Mouse (Mus musculus): ENCODE measurements at regions not wholly inside any gene's neighbourhood (a gene's known extent, or its start where the extent isn't known, plus 50 kb on each side); places are given as distances from the start of the nearest gene placed in this dataset.

- Histone ChIP-seq H3K36me3 (ENCODE audit: insufficient read depth) (no peaks in the 10 kb centered on the region), H3K27me3 (ENCODE audit: insufficient read depth, low read length) (no peaks in the 10 kb centered on the region), H3K9me3 (ENCODE audit: low read length) (no peaks in the 10 kb centered on the region), H3K4me1 (ENCODE audit: insufficient read depth) (no peaks in the 10 kb centered on the region), H3K4me3 (ENCODE audit: low read depth, low read length) (no peak overlapping the region), H3K9ac (no peak overlapping the region), H3K4me2 (ENCODE audit: low read depth) (no peak overlapping the region), H3K27ac (ENCODE audit: low read depth, low read length) (no peak overlapping the region)
- ATAC-seq (no peak), DNase-seq (no peak)
- 45% methylated on average over 4 of the region's 4 CpGs for WGBS
- TF ChIP-seq CTCF (IDR thresholded peaks at IDR 0.05; ENCODE audit: low read depth): no peak
Measured at GRCm38 (mm10) chr10:17253040-17253439, 470.0 kb upstream of the Cited2 start.

GRCm38 (mm10) chr10:17260154-17260553, 462.9 kb upstream of the Cited2 start:
- Histone ChIP-seq H3K9ac (no peak overlapping the region), H3K36me3 (ENCODE audit: insufficient read depth) (no peaks in the 10 kb centered on the region), H3K27me3 (ENCODE audit: insufficient read depth, low read length) (no peaks in the 10 kb centered on the region), H3K4me2 (ENCODE audit: low read depth) (no peak overlapping the region), H3K27ac (ENCODE audit: low read depth, low read length) (no peak overlapping the region), H3K9me3 (ENCODE audit: low read length) (no peaks in the 10 kb centered on the region), H3K4me1 (ENCODE audit: insufficient read depth) (no peaks in the 10 kb centered on the region), H3K4me3 (ENCODE audit: low read depth, low read length) (no peak overlapping the region)
- ATAC-seq (no peak), DNase-seq (no peak)
- WGBS: 34% methylated on average over 4 of the region's 4 CpGs
- TF ChIP-seq CTCF (IDR thresholded peaks at IDR 0.05; ENCODE audit: low read depth): no peak

GRCm38 (mm10) chr10:17260615-17261014, 462.4 kb upstream of the Cited2 start:
- Histone ChIP-seq H3K27me3 (ENCODE audit: insufficient read depth, low read length) (no peaks in the 10 kb centered on the region), H3K36me3 (ENCODE audit: insufficient read depth) (no peaks in the 10 kb centered on the region), H3K4me3 (ENCODE audit: low read depth, low read length) (no peak overlapping the region), H3K4me2 (ENCODE audit: low read depth) (no peak overlapping the region), H3K4me1 (ENCODE audit: insufficient read depth) (no peaks in the 10 kb centered on the region), H3K9me3 (ENCODE audit: low read length) (no peaks in the 10 kb centered on the region), H3K9ac (no peak overlapping the region), H3K27ac (ENCODE audit: low read depth, low read length) (no peak overlapping the region)
- no peak for TF ChIP-seq CTCF (IDR thresholded peaks at IDR 0.05; ENCODE audit: low read depth)
- DNase-seq (no peak), ATAC-seq (no peak)
- 89% methylated on average over 4 of the region's 4 CpGs for WGBS

- no peak overlapping the region for H3K4me3 ChIP-seq (ENCODE audit: low read depth, low read length)
- WGBS: 73% methylated on average over 4 of the region's 4 CpGs
- DNase-seq: no peak
- H3K4me1 ChIP-seq (ENCODE audit: insufficient read depth): no peaks in the 10 kb centered on the region
- ATAC-seq: no peak
- no peak for TF ChIP-seq CTCF (IDR thresholded peaks at IDR 0.05; ENCODE audit: low read depth)
- H3K4me2 ChIP-seq (ENCODE audit: low read depth): no peak overlapping the region
- H3K27ac ChIP-seq (ENCODE audit: low read depth, low read length): no peak overlapping the region
- no peaks in the 10 kb centered on the region for H3K9me3 ChIP-seq (ENCODE audit: low read length)
- no peaks in the 10 kb centered on the region for H3K27me3 ChIP-seq (ENCODE audit: insufficient read depth, low read length)
- no peak overlapping the region for H3K9ac ChIP-seq
- no peaks in the 10 kb centered on the region for H3K36me3 ChIP-seq (ENCODE audit: insufficient read depth)
Measured at GRCm38 (mm10) chr10:17261192-17261824, 461.7 kb upstream of the Cited2 start.

- ATAC-seq: no peak
- WGBS: 55% methylated on average over 3 of the region's 3 CpGs
Measured at GRCm38 (mm10) chr10:17261825-17262205, 461.2 kb upstream of the Cited2 start.

GRCm38 (mm10) chr10:17272646-17273045, 450.4 kb upstream of the Cited2 start:
- no peaks in the 10 kb centered on the region for H3K36me3 ChIP-seq (ENCODE audit: insufficient read depth)
- TF ChIP-seq CTCF (IDR thresholded peaks at IDR 0.05; ENCODE audit: low read depth): no peak
- no peak for ATAC-seq

More at GRCm38 (mm10) chr10:17261825-17262205, 461.2 kb upstream of the Cited2 start:
- no peak for TF ChIP-seq CTCF (IDR thresholded peaks at IDR 0.05; ENCODE audit: low read depth)
- H3K4me2 ChIP-seq (ENCODE audit: low read depth): no peak overlapping the region
- H3K27me3 ChIP-seq (ENCODE audit: insufficient read depth, low read length): no peaks in the 10 kb centered on the region
- no peak overlapping the region for H3K9ac ChIP-seq
- no peak overlapping the region for H3K27ac ChIP-seq (ENCODE audit: low read depth, low read length)
- DNase-seq: no peak
- no peaks in the 10 kb centered on the region for H3K9me3 ChIP-seq (ENCODE audit: low read length)
- no peaks in the 10 kb centered on the region for H3K36me3 ChIP-seq (ENCODE audit: insufficient read depth)
- H3K4me1 ChIP-seq (ENCODE audit: insufficient read depth): no peaks in the 10 kb centered on the region
- H3K4me3 ChIP-seq (ENCODE audit: low read depth, low read length): no peak overlapping the region

GRCm38 (mm10) chr10:17273855-17274254, 449.2 kb upstream of the Cited2 start:
- ATAC-seq: no peak
- Histone ChIP-seq H3K9ac (no peak overlapping the region), H3K27me3 (ENCODE audit: insufficient read depth, low read length) (no peaks in the 10 kb centered on the region), H3K4me2 (ENCODE audit: low read depth) (no peak overlapping the region), H3K4me3 (ENCODE audit: low read depth, low read length) (no peak overlapping the region), H3K36me3 (ENCODE audit: insufficient read depth) (no peaks in the 10 kb centered on the region), H3K4me1 (ENCODE audit: insufficient read depth) (no peaks in the 10 kb centered on the region), H3K9me3 (ENCODE audit: low read length) (no peaks in the 10 kb centered on the region), H3K27ac (ENCODE audit: low read depth, low read length) (no peak overlapping the region)
- DNase-seq: no peak
- WGBS: 90% methylated on average over 3 of the region's 3 CpGs
- TF ChIP-seq CTCF (IDR thresholded peaks at IDR 0.05; ENCODE audit: low read depth): no peak

More at GRCm38 (mm10) chr10:17272646-17273045, 450.4 kb upstream of the Cited2 start:
- no peak overlapping the region for H3K4me3 ChIP-seq (ENCODE audit: low read depth, low read length)
- no peaks in the 10 kb centered on the region for H3K9me3 ChIP-seq (ENCODE audit: low read length)
- H3K27ac ChIP-seq (ENCODE audit: low read depth, low read length): no peak overlapping the region
- no peaks in the 10 kb centered on the region for H3K27me3 ChIP-seq (ENCODE audit: insufficient read depth, low read length)
- WGBS: 85% methylated on average over 5 of the region's 5 CpGs
- DNase-seq: no peak
- no peak overlapping the region for H3K9ac ChIP-seq
- no peak overlapping the region for H3K4me2 ChIP-seq (ENCODE audit: low read depth)
- no peaks in the 10 kb centered on the region for H3K4me1 ChIP-seq (ENCODE audit: insufficient read depth)

Measured in forebrain, postnatal 0 days (tissue).